Mouse (Mus musculus) bone marrow, adult 2 months (tissue): ENCODE measurements around the gene Baz1a.

Experiments
- CTCF ChIP-seq: fragments of 200-500 bp; IDR thresholded peaks from 2 replicates; pipeline ENCODE4 v1.5.1; 2011; ENCODE audit warnings: low read length, control low read depth; ENCODE audit not compliant: control insufficient read depth, insufficient read depth
- POLR2A ChIP-seq: fragments of 200-500 bp; IDR thresholded peaks from 2 replicates; pipeline ENCODE4 v1.6.1; 2011; ENCODE audit warnings: low read depth, mild to moderate bottlenecking, control low read depth, low read length, borderline replicate concordance; ENCODE audit not compliant: control insufficient read depth

DNA sequence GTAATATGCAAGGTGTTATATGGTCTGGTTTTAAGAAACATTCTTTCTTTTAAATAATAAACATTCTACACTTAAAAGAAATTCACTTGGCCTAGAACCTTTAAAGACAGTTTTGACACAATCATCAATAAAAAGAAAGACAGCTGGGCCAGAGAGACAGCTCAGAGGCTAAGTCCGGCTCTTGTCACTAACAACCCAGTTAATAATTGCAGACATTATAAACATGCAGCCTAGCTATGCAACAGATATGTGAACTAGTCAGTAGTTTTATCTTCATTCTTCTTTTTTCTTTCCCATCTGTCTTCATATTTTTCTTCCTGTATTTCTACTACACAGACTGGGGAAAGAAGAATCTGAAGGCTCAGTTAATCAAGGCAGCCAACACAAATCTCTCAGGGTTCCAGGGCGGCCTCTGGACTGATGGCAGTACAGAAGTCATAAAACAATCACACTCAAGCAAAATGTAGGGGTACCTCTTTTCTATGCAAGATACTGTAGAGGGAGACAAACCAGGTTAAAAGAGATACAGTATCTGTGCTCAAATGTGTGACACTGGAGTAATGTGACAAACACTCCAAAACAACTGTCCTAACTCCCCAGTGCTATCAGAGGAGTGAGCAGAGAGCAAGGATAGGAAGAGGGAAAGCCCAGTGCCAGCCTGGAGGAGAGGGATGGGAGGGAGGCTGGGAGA lies 40.5 kb upstream of the Baz1a start:
- no peak for TF ChIP-seq CTCF
- no peak for TF ChIP-seq POLR2A
